Mouse (Mus musculus) 3134 (cell line): Measurements from ENCODE around the gene Eepd1.
A peak's percentile ranks its signal among the peaks of the same experiment; 100 is the strongest.

ENCODE experiments used
- DNase-seq: peaks from one replicate; pipeline ENCODE4 v3.0.0-alpha.2; 2011; ENCODE audit warnings: low spot score; ENCODE audit not compliant: insufficient read length; ENCODE audit errors: extremely low read depth

Gene Eepd1

DNA sequence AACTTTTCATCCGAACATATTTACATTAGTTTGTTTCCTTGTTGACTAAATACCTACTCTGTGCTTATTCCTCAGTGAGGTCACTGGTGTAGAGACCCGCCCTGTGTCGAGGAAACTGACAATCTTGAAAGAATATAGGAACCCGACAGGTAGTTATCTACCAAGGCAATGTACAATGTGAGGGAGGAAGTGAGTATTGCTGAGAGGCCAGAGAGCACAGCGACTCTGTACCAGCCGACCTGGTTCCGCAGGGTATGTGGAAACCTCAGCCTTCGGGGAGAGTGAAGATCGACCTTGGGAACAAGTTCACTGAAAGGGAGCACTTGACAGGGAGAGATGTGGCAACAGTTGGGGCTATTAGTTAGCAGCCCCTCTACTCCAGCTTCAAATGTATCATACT, 7.2 kb downstream of the Eepd1 start:
- DNase-seq, result no peak

DNA sequence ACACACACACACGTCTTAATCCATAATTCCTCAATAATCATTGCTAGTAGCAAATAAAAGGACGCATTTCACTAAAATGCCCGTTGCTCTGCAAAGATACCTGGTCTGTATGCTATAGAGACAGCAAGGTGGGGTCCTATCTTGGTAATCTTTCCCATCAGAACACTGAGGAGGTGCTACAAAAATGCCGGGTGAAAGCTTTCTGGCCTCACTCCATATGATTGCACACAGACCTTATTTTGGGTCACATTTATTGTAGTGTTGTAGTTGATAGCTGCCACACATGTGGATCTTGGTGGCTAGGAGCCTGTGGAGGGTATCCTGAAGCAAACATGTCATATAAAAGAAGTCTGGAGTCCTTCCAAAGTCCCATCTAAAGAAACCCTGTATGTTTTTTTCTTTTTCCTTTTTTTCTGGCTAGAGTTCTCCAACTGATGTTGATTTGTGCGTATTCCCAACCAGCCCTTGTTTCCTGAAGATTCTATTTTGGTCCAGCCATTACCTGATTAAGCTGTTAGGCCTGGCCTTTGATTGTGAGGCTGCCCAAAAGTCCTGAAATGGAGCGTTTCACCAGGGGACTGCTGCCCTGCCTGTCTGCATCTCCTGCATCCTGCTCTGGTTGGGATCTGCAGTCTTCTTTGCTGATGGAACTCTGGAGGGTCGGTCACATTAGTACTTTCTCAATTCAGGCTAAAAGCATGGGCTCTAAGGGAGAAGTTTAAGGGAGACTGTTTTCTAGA, 8.0 kb downstream of the Eepd1 start:
- DNase-seq, result no peak

DNA sequence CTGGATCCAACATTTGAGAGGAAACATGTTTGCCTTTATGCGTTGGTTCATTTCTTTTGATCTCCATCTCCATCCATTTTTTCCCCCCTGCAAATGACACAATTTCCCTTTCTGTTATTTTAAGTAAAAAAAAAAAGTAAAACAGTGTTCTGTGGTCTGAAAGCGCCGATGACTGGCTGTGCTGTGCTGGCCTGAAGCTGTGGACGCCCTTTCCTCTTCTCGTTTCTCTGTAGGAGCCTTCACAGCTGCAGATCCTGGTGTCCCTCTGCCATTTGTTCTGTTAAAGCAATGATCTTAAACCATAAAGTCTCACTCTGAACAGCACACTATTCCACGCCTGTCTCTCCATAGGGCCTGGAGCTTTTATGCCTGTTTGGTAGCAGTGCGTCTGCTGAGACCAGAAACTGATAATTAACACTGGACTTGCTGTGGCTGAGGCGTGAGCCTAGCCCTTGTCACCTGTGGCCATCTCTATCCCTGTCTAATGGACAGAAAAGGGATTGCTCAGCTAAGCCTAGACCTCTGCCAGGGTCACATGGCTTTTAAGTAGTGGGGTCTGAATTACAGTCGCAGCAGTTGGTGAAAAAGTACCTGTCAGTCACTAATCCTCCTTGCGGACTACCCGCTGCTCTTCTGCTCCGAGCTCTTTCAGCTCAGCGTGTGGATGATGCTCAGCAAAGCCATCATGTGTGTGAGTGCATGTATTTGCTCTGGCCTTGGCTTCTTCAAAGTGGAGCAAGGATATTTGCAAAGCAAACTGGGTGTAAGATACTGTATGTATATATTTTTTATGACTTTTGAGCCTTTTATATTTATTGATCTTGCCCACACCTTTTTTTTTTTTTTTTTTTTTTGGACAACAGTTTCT, 9.2 kb downstream of the Eepd1 start:
- no peak for DNase-seq

DNA sequence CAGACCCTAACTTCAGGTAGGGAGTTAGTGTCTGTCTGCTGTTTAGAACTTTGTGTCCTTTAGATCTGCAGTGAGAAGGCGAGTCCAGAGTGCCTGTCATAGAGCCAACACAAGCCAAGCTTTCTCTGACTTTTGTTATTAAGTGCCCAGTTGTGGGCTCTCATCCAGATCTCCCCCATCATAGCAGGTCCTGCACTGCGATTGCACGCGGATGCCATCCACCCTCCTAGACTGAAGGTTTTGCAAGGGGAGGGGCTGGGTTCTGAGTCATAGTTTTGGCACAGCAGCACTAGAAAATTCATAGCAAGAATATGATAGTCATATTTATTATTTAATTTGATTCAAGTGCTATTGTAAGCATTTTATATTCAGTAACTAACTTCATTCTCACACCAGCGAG, 12.6 kb downstream of the Eepd1 start:
- peak; percentile 13 for DNase-seq

DNA sequence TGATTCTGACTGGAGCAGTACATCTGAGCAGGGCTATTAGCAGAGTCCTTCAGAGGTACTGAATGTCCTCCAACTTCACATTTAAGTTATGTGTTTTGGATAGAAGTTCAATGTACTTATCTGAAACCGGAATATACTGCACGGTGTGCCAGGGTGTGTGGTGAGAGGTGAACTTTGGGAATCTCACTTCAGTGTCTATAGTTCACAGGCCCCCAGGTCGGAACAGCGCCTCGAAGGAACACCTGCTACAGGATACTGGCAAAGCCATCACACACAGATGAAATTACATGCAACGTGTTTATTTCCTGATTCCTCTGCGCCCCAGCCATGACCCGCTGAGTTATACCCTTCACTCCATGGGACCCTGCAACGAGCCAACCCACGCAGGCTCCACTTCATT, 14.3 kb downstream of the Eepd1 start:
- no peak for DNase-seq

DNA sequence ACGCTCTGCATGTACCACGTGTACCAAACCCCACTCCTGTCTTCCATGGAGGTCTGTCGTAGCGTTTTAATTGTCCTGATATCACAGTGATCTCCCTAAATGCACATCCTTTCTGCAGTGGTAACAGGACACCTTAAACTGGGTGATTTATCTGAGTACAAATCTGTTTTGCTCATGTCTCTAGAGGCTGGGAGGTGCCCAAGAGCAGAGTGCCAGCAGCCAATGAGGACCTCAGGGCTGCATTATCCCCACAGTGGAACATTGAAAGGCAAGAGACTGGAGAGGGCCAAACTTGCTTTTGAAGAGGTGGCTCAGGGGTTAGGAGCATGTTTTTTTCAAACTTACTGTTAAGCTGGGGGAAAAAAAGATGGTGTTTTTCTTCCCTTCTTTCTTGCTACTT, 14.8 kb downstream of the Eepd1 start:
- DNase-seq, result no peak

DNA sequence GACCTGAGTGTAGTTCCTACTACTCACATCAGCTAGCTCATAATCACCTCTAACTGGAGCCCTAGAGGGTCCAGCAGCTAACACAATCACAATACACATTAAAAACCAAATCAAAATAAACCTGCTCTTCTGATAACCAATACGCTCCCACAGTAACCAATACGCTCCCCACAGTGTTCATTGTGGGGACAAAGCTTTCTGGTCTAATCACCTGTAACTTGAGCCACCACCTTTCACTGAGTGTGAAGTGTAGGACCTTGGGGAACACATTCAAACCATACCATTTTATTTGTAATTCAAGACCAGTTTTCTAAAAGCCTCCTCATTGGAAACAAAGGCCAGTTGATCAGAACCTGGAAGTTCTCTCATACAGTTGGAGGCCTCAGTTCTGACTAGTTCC, 15.4 kb downstream of the Eepd1 start:
- DNase-seq, result no peak

DNA sequence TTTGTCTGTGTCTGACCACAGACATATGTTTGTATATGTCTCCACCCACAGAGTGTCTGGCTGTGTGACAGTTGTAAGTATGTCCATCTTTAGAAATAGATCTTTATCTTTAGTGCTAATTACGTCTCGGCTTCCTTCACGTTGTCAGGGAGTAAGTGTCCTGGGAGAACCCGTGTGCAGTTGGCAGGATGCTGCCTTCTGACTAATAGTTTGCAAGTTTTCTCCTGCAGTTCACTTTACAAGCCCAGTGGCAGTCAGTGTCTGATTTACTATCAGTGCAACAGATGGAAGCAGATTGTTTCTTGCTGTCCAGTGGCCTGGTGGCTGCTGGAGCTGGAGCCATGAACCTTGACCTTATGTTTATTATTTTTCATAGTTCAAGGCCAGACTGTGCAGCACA, 17.4 kb downstream of the Eepd1 start:
- DNase-seq, result no peak

DNA sequence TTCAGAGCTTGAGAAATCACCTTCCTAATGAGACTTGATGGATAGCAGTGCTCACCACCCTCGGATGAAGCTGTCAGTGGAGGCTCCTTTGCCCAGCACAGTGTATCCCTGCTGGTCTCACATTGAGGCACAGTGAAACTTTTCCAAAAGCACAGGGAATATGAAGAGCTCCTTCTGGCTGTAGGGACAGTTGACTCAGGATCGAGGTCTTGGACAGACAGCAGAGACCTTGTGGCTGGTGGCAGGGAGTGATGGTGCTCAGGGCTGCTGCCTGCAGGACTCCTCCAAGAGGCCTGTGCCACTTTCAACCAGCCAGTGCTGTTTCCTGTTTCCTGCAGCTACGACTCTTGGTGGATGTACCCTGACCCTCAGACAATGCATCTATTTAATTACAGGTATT, 18.0 kb downstream of the Eepd1 start:
- DNase-seq, result no peak

DNA sequence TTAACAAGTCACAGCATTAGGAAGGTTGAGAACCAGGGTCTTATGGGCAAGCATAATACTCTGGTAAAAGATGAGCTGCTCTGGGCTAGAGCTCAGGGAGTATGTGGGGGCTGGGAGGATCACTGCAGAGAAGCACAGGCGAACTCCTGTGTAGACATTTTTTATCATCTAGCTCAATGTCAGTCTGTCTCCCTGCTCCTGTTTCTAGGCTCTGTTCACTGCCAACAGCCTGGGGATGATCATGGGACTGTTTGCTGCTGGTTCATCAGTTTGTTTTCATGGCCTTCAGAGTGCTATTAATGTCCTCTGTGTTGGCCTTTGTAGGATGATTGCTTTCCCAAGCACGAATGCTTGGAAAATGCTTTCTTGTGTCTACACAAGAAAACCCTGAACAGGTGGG, 18.7 kb downstream of the Eepd1 start:
- no peak for DNase-seq

DNA sequence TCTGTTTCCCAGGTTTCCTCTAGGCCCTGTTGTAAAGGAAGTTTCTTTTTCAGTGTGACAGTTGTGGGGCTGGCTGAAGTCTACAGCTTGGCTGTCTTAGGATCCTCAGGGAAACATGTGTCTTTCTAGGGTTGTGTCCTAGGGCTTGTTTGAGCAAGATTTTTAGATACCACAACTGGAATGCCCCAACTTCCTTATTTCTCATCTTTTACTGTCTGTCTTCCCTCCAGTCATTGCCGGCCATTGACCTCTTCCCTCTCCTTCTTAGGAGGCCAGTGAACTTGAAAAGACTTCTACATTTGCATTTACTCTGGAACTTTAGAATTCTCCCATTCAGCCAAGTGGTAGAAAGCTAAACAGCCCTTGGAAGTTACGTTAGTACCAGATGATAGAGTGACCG, 27.5 kb downstream of the Eepd1 start:
- DNase-seq, result no peak

DNA sequence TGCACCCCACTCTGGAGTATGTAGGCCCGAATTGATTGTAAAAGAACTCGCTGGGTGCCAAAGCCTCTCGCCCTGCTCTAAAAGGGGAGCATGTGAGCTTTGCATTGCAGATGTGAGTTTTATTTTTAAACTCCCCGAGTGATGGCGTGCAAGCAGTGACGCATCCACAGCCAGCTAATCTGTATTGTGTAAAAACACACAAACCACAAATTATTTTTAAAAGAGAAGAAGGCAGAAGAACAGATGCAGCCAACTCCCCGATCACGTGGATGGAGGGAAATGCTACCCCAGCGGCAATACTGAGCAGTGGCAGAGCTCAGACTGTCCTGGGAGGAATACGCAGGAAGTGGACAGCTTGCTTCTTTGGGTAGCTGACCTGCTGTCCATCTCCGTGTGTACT, 29.2 kb downstream of the Eepd1 start:
- peak; percentile 21 for DNase-seq

DNA sequence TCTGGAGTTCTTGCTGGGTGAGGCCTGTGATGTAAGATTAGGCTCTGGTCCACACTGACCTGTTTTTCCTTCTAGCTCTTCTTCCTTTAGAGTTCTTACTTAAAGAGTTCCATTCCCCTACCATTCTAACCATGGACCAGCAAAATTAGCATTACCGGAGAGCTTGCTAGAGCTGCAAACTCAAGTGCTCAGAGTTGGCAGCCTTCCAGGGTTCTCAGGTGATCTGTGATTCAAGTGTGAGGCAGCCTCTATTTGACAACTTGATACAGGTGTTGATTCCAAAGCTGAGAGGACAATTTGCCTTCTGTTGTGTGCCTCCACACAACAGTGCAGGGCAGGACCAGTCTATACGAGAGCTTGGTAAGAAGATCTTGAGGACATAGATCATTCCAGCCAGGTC, 31.7 kb downstream of the Eepd1 start:
- no peak for DNase-seq

DNA sequence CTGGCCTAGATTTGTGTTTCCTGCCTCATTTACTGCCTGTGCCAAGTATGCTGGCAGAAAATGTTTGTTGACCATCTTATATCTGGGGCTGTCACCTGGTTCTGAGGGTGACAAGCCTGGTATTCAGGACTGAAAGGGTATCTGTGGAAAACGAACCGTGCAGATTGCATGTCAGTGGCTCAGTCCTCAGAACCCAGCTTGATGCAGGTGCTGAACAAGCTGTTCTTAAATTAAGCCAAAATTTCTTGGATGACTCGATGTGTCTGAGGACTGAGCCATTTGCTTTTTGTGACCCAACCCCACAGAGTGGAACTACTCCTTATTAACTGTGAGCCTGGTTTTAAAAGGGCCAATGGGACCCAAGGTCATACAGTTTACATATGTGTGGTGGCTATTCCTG, 32.2 kb downstream of the Eepd1 start:
- DNase-seq, result no peak

DNA sequence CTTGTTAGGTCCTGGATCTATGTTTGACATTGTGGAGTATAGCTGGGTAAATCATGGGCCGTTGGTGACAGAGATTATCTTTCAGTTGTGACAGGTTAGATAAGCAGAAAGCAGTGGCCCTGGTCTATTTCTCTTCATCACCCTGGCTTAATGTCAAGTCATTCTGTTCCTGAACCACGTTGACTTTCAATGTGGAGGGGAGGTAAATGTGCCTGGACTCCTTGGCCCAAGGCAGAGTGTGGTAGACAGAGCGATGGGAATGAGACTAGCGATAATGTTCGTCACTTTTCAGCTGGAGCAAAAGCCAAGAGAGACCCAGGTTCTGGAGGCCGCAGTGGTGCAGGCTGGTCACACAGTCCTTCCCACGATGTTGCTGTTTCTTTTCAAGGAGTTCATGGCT, 35.3 kb downstream of the Eepd1 start:
- no peak for DNase-seq

DNA sequence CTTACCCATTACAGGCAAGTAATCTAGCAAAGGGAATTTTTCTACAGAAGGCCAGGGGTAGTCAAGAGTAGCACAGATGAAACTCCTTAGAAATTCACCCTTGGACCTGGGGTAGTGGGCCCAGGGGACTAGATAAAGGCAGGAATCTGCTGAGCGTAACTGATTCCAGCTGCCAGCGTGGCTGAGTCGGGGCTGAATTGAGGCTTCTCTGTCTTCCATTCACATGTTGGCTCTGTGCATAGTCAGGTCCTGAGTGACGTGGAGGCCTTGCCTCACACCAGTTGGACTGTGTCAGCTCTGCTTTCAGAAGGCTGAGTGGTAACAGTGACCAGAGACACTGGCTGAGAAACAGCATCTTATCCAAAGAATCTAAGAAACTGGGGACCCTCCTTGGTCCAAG, 36.6 kb downstream of the Eepd1 start:
- no peak for DNase-seq

DNA sequence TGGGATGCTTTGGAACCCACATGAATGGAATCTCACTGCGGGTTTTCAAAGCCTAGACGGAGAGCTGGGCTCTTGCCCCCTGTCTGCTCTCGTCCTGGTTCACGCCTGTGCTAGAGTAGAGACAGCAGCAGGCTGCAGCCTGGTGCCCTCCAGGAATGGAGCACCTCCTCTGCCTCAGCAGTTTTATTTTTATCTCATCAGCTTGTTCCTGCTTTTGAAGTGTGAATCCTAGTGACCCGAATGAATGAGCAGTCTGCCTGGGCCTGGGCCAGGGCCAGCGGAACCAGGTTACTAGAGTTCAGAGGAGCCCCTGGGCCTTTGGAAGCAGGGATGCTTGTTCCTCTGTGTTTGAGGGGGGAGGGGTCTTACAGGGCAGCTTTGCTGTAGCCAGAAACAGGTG, 37.8 kb downstream of the Eepd1 start:
- DNase-seq, result no peak

DNA sequence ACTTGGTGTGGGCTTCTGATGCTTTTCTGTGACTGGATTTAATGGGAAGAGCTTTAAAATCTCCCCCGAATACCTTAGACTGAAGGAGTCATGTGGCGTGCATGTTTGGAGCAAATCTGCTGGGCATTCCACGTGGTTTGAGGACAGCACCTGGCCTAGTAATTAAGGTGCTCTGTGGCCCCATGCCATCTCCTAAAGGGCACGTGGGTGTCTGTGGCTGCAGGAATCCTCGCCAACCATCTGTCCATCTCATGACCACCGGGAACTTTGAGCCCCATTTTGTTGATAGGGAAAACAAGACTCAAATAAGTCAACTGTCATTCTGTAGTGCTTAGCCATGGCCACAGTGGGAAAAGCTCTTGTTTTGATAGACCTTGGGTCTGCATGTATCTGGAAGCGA, 39.5 kb downstream of the Eepd1 start:
- DNase-seq, result no peak

DNA sequence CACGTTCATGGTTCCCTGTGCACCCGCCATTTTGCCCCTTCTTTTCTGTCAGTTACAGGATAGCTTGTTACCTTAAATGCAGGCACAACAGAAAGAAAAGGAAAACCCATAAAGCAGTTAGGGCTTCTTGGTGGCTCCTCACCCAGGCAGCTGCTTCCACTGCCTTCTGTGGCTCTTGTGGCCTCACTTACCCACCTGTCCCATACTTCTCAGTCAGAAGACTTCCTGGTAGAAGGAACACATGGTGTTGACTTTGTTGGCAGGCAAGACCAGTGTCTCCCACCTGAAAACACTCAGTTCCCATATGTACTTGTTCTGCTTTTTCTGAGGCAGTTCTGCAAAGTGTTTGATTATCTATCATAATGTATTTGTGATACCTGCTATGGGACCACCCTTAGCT, 40.5 kb downstream of the Eepd1 start:
- no peak for DNase-seq

DNA sequence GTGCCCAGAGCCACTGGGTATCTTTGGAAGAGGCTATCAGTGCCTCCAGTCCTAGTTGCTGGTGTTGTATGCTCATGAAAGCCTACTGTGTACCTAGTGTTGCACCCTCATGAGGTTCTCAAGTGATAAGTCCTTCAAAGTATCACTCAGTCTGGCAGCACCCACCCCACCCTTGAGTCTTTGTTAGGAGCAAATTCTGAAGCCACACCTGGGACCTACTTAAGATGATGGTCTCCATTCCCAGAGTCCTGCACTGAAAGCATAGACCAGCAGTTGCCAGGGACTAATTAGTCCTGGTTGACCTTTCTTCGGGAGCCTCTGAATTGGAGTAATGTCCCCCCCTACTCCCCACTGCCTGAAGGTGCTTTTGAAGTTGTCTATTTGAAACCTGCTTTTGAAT, 45.2 kb downstream of the Eepd1 start:
- DNase-seq, result no peak

DNA sequence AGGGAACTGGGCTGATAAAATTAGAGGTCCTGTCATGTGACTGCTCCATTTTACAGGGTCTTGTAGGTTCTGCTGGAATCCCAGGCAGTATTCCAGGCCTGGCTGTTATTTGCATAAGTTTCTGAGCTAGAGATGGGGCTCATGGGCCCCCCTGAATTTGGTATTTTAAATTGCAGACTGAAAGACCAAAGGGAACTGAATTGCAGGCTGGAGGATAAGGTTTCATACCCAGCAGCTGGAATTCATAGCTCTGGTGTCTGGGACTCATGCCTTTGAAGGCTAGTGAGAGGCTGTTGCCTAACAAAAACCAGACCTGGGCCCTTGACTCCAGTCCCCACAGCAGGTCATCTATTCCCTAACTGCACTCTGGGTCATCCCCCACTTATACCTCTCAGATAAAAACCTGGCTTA, 45.6 kb downstream of the Eepd1 start:
- DNase-seq, result no peak

DNA sequence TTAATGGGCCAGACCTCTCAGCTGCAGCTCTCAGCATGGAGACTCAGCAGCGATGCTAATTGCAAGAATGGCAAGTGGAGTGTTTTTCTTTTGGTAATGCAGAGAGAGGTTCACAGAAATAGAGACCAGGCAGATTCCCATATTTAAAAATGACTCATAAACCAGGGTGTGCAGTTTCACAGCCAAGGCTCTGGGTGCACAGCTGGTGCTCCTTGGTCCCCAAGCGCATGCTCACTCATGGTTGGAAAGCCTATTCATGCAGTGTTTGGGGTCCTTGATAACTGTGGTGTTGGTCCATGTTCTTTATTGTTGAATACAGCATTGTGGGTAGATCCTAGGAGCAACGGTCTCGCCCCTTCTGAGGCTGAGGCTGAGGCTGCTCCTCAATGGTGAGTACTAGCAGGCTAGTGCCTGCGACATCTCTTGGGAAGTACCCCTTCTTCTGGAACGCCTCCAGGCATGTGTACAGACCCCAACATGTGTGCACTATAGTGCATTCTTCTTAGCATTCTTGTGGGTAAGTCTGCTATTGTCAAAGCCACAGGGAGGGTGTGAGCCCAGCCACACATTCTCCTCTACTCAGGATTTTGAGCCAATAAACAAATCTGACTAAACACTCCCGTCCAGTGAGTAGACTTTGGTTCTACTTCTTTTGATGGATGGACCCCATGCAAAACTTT, 46.2 kb downstream of the Eepd1 start:
- no peak for DNase-seq
